Mouse (Mus musculus) heart, embryonic 11.5 days (tissue): ENCODE results near the gene Zfand3. TPM values are rescaled to one million over a fixed set of nuclear protein-coding genes. Genes with fewer than 3 reads are reported as not detected.

Experiments used
- ATAC-seq: fragments of 200-750 bp; cut with Nextera tagmentation; replicated peaks from 2 replicates; pipeline ENCODE4 v1.8.0; 2017; ENCODE audit warnings: moderate library complexity; ENCODE audit not compliant: insufficient number of reproducible peaks, low FRiP score, low TSS enrichment
- H3K27ac ChIP-seq: fragments of 300-500 bp; sonication (generic); 2 replicates; pipeline ENCODE4 v1.5.1; 2014; ENCODE audit warnings: mild to moderate bottlenecking, low read depth, low read length
- H3K27me3 ChIP-seq: fragments of 300-500 bp; sonication (generic); 2 replicates; pipeline ENCODE4 v1.6.1; 2014; ENCODE audit warnings: mild to moderate bottlenecking, low read length, mixed read lengths; ENCODE audit not compliant: control insufficient read depth, insufficient read depth
- H3K36me3 ChIP-seq: fragments of 300-500 bp; sonication (generic); 2 replicates; pipeline ENCODE4 v1.6.1; 2014; ENCODE audit warnings: mild to moderate bottlenecking, low read length, moderate library complexity, mixed read lengths; ENCODE audit not compliant: control insufficient read depth, insufficient read depth
- H3K4me1 ChIP-seq: fragments of 300-500 bp; sonication (generic); 2 replicates; pipeline ENCODE4 v1.6.1; 2014; ENCODE audit warnings: low read length; ENCODE audit not compliant: control insufficient read depth, insufficient read depth
- H3K4me2 ChIP-seq: fragments of 300-500 bp; sonication (generic); 2 replicates; pipeline ENCODE4 v1.6.1; 2014; ENCODE audit warnings: mild to moderate bottlenecking, moderate library complexity
- H3K4me3 ChIP-seq: fragments of 300-500 bp; sonication (generic); 2 replicates; pipeline ENCODE4 v1.5.1; 2014; ENCODE audit warnings: low read depth, low read length
- H3K9ac ChIP-seq: fragments of 300-500 bp; sonication (generic); 2 replicates; pipeline ENCODE4 v1.6.1; 2014; ENCODE audit warnings: mild to moderate bottlenecking, low read depth, low read length, moderate library complexity
- H3K9me3 ChIP-seq: fragments of 300-500 bp; sonication (generic); replicated peaks from 2 replicates; pipeline ENCODE4 v1.6.1; 2016; ENCODE audit warnings: low read length; ENCODE audit not compliant: control insufficient read depth
- WGBS: fragments of 180-500 bp; shearing (Covaris S2); extraction: QIAGEN DNeasy Blood & Tissue Kit; methylation state at CpG from one replicate; pipeline ENCODE4 v1.1.7; 2014; ENCODE audit not compliant: insufficient replicate concordance; 5-methylcytosine and 5-hydroxymethylcytosine counted together
- polyA plus RNA-seq: library from polyadenylated mRNA; unstranded; fragments of >200 nt; fragmentation: Nextera tagmentation; extraction: Ambion mirVana; gene quantifications from 2 replicates; pipeline ENCODE4 v1.2.1, GENCODE M21; 2014

Zfand3 gene
- polyA plus RNA-seq, 1 experiment from 2014 or later: 51.4 TPM

DNA sequence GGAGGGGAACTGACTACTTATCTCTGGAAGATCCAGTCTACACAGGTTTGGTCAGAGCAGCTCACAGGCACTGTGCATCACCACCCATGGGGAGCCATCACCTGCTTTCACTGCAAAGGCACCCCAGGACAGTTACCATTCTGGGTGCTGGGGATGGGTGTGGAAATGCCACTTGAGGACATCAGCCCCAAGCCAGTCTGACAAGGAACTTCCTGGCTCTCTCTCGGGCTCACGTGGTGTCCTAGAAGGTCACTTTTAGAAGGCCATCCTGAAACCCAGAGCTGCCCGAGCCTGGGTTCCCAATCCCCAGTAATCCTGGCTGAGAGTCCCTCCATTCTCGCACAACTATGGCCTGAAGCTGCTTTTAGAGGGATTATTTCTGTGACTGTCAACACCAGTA lies 211.2 kb downstream of the Zfand3 start:
- no peaks in the 10 kb centered on the region for H3K9me3 ChIP-seq
- peaks cover 8% of the 10 kb centered on the region; the same call in 1 of the 2 replicates for H3K36me3 ChIP-seq
- ATAC-seq: no peak
- WGBS: 32% methylated on average over 4 of the region's 4 CpGs
- H3K4me1 ChIP-seq: peaks cover 32% of the 10 kb centered on the region
- H3K27ac ChIP-seq: peak overlapping the region; percentile 64
- H3K9ac ChIP-seq: no peak overlapping the region
- no peaks in the 10 kb centered on the region for H3K27me3 ChIP-seq
- H3K4me3 ChIP-seq: no peak overlapping the region
- H3K4me2 ChIP-seq: no peak overlapping the region

DNA sequence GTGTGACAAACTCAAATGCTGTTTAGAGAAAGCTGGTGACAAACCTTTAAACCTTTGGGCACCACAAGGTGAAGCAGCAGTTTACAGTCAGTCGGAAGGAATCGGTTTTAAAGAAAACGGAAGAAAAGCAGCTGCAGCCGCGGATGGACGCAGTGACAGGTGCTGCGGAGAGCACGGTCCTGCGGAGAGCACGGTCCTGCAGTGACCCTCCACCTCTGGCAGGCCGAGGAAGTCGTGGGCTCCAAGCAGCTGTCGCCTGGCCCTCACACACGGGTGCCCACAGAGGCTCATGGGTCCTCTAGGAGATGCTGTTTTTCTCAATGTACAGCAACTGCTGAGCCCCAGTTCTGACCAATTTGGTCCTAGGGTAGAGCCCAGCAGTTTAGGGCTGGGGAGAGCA lies 217.1 kb downstream of the Zfand3 start:
- ATAC-seq: no peak
- 77% methylated on average over 14 of the region's 14 CpGs for WGBS
- Histone ChIP-seq H3K4me1 (peaks cover 18% of the 10 kb centered on the region), H3K9ac (no peak overlapping the region), H3K4me2 (no peak overlapping the region), H3K9me3 (no peaks in the 10 kb centered on the region), H3K27ac (no peak overlapping the region), H3K27me3 (no peaks in the 10 kb centered on the region), H3K36me3 (peaks cover 3% of the 10 kb centered on the region; the same call in 1 of the 2 replicates), H3K4me3 (no peak overlapping the region)

DNA sequence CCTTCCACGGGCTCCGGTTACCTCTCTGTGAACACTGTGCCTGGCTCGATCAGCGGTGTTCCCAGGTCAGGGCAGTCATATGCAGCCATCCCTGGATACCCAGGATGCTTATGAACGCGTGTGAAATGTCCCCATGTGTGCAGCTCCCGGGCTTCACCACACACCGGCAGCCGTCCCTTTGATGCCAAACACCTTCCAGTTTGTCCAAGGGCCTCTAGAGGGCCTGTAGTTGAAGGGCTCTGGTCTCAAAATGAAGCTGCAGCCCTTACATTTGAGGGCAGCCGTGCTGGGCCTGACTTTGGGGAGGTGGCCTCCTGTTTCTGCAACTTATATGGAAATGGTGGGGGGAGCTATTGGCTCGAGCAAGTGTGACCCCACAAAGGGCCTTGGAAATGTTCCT lies 217.8 kb downstream of the Zfand3 start:
- H3K27ac ChIP-seq: no peak overlapping the region
- H3K27me3 ChIP-seq: no peaks in the 10 kb centered on the region
- peaks cover 3% of the 10 kb centered on the region; the same call in 1 of the 2 replicates for H3K36me3 ChIP-seq
- no peak overlapping the region for H3K4me3 ChIP-seq
- H3K9me3 ChIP-seq: no peaks in the 10 kb centered on the region
- WGBS: 69% methylated on average over 11 of the region's 11 CpGs
- ATAC-seq: no peak
- H3K4me1 ChIP-seq: peaks cover 17% of the 10 kb centered on the region
- H3K9ac ChIP-seq: no peak overlapping the region
- H3K4me2 ChIP-seq: no peak overlapping the region

DNA sequence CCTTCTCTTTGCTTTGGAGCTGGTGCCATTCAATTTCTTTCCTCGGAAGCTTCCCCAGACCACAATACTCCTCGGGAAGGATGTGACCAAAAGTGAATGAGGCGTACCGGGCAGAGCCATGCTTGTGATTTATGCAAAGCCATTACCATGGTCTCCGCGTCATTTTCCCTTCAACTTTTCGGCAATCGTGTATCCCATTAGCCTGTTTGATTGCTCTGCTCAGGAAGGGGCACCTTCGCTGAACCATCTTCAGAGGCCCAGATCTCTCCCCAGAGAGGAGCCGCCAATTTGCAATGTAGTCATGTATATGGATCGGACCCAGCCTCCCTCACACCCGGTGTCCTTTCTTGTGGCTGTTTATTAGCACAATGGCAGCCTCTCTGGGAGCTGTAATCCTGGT lies 218.3 kb downstream of the Zfand3 start:
- no peak for ATAC-seq
- WGBS: 86% methylated on average over 12 of the region's 12 CpGs
- Histone ChIP-seq H3K27ac (no peak overlapping the region), H3K9ac (no peak overlapping the region), H3K4me2 (no peak overlapping the region), H3K36me3 (peaks cover 3% of the 10 kb centered on the region; the same call in 1 of the 2 replicates), H3K4me3 (no peak overlapping the region), H3K27me3 (no peaks in the 10 kb centered on the region), H3K4me1 (peaks cover 17% of the 10 kb centered on the region), H3K9me3 (no peaks in the 10 kb centered on the region)

DNA sequence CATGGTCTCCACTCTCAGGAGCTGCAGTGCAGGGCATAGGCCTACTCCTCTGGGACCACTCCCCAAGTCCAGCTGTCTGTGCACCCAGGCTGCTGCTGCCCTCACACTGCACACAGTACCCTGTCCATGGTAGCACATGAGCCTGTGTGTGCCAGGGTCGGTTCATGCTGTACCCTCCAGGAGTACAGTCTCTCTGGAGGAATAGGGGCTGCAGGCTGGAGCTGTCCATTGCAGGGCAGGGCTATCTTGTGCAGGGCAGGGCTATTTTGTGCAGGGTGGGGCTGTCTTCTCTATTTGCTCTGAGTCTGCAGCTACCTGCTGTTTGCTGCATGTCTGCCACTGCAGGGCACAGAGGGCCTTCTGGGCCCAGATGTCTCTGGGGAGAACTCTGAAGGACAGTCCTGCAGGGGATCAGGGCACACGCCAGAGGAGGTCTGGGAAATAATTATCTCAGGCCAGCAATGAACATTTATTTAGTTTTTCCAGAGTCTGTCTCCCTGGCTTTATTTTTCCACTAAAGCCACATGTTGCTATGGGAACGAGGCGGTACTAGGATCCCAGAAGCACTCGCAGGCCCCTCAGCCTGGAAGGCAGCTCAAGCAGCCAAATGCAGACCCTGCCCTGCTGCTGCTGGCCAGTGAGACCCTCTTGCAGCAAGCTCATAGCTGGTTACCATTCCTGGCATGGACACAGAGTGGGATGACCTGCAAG lies 220.7 kb downstream of the Zfand3 start:
- Histone ChIP-seq H3K4me3 (no peak overlapping the region), H3K9ac (no peak overlapping the region), H3K27me3 (no peaks in the 10 kb centered on the region), H3K36me3 (no peaks in the 10 kb centered on the region), H3K9me3 (no peaks in the 10 kb centered on the region), H3K4me1 (peaks cover 21% of the 10 kb centered on the region), H3K4me2 (no peak overlapping the region), H3K27ac (no peak overlapping the region)
- ATAC-seq: no peak; the same call in 1 of the 2 replicates
- 64% methylated on average over 5 of the region's 5 CpGs for WGBS

DNA sequence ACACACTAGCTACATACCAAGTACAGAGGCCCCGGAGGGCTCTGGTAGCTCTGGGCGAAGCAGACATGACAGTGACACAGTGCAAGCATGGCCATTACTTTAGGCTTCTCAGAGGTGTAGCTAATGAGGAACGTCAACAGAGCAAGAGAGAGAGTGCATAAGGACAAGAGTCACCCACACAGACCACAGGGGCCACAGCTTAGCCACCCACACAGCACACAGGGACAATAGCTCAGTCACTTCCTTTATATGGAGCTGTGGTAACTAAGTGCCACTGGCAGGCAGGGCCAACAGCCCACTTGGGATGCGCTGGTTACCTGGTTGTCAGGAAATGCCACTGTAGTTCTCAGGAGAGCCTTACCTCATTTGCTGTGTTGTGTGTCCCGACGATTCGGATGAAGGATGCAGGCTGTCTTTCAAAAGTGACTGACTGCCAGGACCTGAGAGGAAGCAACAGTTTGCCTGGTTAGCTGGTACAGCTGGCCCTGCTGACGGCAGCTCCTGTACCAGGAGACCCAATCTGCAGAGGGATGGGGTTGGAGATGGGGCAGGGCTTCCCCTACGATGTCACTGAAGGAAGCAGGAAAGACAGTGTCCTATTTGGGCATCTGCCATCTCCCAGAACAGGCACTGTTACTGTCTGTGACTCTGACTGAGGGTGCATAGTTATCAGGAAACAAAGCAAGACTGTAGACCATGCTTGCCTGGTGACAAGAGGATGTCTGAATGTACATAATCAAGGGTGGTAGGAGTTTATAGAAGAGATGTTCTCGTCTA lies 224.1 kb downstream of the Zfand3 start:
- Histone ChIP-seq H3K9ac (no peak overlapping the region), H3K4me3 (no peak overlapping the region), H3K27ac (no peak overlapping the region), H3K4me1 (peaks cover 21% of the 10 kb centered on the region), H3K4me2 (no peak overlapping the region), H3K36me3 (no peaks in the 10 kb centered on the region), H3K27me3 (no peaks in the 10 kb centered on the region), H3K9me3 (no peaks in the 10 kb centered on the region)
- ATAC-seq: no peak
- 86% methylated on average over 10 of the region's 10 CpGs for WGBS

DNA sequence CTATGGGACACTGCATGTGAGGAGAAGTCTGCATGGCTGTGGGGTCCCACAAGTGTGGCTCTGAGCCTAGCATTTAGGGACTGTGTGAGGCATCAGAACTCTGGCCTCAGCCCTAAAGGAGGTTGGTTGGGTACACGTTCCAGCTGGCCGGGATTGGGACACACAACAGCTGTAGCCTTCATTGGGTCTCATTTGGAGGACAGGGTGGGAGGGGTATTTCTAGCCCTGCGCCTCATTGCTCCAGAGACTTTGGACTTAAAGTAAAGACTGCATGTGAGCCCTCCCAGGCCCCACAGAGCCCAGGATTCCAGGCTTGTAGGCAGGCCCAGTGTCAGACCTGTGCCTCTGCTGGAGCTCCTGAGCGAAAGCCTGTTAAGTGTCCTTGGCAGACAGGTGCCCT lies 225.9 kb downstream of the Zfand3 start:
- Histone ChIP-seq H3K4me2 (no peak overlapping the region), H3K4me1 (peaks cover 22% of the 10 kb centered on the region), H3K27ac (no peak overlapping the region), H3K36me3 (no peaks in the 10 kb centered on the region), H3K9ac (no peak overlapping the region), H3K9me3 (no peaks in the 10 kb centered on the region), H3K4me3 (no peak overlapping the region), H3K27me3 (no peaks in the 10 kb centered on the region)
- ATAC-seq: no peak
- WGBS: 87% methylated on average over 4 of the region's 4 CpGs

DNA sequence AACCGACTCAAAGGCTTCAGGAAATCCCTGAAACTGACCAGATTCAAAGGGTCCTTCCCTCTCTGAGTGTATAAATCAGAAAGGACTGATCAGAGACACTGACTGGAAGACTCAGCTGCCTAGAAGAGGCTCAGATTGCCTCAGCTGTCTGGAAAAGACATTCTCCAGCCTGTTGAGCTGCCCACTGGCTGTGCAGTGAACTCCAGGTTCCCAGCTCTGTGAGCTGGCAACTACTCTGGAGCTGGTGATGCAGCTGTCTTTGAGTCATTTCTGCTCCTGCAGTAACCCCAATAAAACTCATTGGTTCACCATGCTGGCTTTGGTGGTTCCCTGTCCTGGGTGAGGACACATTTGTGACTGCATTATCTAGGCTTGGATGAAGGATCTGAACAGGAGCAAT lies 226.9 kb downstream of the Zfand3 start:
- no peaks in the 10 kb centered on the region for H3K9me3 ChIP-seq
- H3K9ac ChIP-seq: no peak overlapping the region
- H3K27ac ChIP-seq: no peak overlapping the region
- no peaks in the 10 kb centered on the region for H3K27me3 ChIP-seq
- H3K4me2 ChIP-seq: no peak overlapping the region
- peaks cover 17% of the 10 kb centered on the region for H3K4me1 ChIP-seq
- 87% methylated on average over 1 of the region's 1 CpGs for WGBS
- H3K36me3 ChIP-seq: no peaks in the 10 kb centered on the region
- no peak for ATAC-seq
- no peak overlapping the region for H3K4me3 ChIP-seq
